Mouse (Mus musculus) kidney, postnatal 14 days (tissue): Measurements from ENCODE around the gene C1qa.
A peak's percentile ranks its signal among the peaks of the same experiment; 100 is the strongest.

Experiments
- DNase-seq: peaks from one replicate; pipeline ENCODE4 v3.0.0; 2022; ENCODE audit warnings: mixed read lengths

C1qa gene

GRCm38 (mm10) chr4:136898637-136899036, at the start of gene C1qa:
Gene C1qa, minus strand, starts transcription at chr4:136898803.
- no peak for DNase-seq

GRCm38 (mm10) chr4:136945397-136945796, 46.8 kb upstream of the C1qa start:
- DNase-seq: no peak

- DNase-seq: peak; percentile 12
Observed at GRCm38 (mm10) chr4:136944558-136945350, 46.2 kb upstream of the C1qa start.

GRCm38 (mm10) chr4:136943175-136943574, 44.6 kb upstream of the C1qa start:
- no peak for DNase-seq

- peak; percentile 61 for DNase-seq
Observed at GRCm38 (mm10) chr4:136942761-136943160, 44.2 kb upstream of the C1qa start.

- no peak for DNase-seq
Observed at GRCm38 (mm10) chr4:136937935-136938334, 39.3 kb upstream of the C1qa start.

- DNase-seq: no peak
Observed at GRCm38 (mm10) chr4:136937344-136937743, 38.7 kb upstream of the C1qa start.

GRCm38 (mm10) chr4:136934746-136935613, 36.4 kb upstream of the C1qa start:
- DNase-seq: peak; percentile 44

GRCm38 (mm10) chr4:136930474-136930873, 31.9 kb upstream of the C1qa start:
- no peak for DNase-seq

GRCm38 (mm10) chr4:136928928-136929327, 30.3 kb upstream of the C1qa start:
- DNase-seq: peak; percentile 30

GRCm38 (mm10) chr4:136925804-136926203, 27.2 kb upstream of the C1qa start:
- DNase-seq: no peak

- peak; percentile 78 for DNase-seq
Observed at GRCm38 (mm10) chr4:136924529-136924928, 25.9 kb upstream of the C1qa start.

GRCm38 (mm10) chr4:136919526-136919925, 20.9 kb upstream of the C1qa start:
- no peak for DNase-seq

GRCm38 (mm10) chr4:136918834-136919233, 20.2 kb upstream of the C1qa start:
- no peak for DNase-seq

GRCm38 (mm10) chr4:136917165-136917524, 18.5 kb upstream of the C1qa start:
- no peak for DNase-seq

- DNase-seq: no peak
Observed at GRCm38 (mm10) chr4:136916359-136917164, 18.0 kb upstream of the C1qa start.

GRCm38 (mm10) chr4:136912841-136913240, 14.2 kb upstream of the C1qa start:
- no peak for DNase-seq

GRCm38 (mm10) chr4:136911804-136912203, 13.2 kb upstream of the C1qa start:
- DNase-seq: no peak

- no peak for DNase-seq
Observed at GRCm38 (mm10) chr4:136911211-136911646, 12.6 kb upstream of the C1qa start.

- no peak for DNase-seq
Observed at GRCm38 (mm10) chr4:136907809-136908208, 9.2 kb upstream of the C1qa start.

GRCm38 (mm10) chr4:136907033-136907432, 8.4 kb upstream of the C1qa start:
- DNase-seq: peak; percentile 63

GRCm38 (mm10) chr4:136904767-136905539, 6.3 kb upstream of the C1qa start:
- no peak for DNase-seq
